Mouse (Mus musculus): ENCODE measurements around the gene Gm20388. TPM values are rescaled to one million over a fixed set of nuclear protein-coding genes. Genes with fewer than 3 reads are reported as not detected.

Gm20388 gene
- polyA plus RNA-seq, 1 experiment: 0.36 TPM

GRCm38 (mm10) chr8:121852464-121852863 lies 1941.8 kb downstream of the Gm20388 start:
- Histone ChIP-seq H3K4me3 (replicated peaks) (no peak overlapping the region), H3K27me3 (ENCODE audit: control insufficient read depth) (peaks cover 5% of the 10 kb centered on the region), H3K36me3 (ENCODE audit: control insufficient read depth) (no peaks in the 10 kb centered on the region), H3K4me1 (ENCODE audit: control insufficient read depth) (peaks cover 33% of the 10 kb centered on the region), H3K9me3 (ENCODE audit: control insufficient read depth, low read length) (no peaks in the 10 kb centered on the region)
- TF ChIP-seq GATA1 (IDR thresholded peaks at IDR 0.05; ENCODE audit: low read length) (no peak), TAL1 (IDR thresholded peaks at IDR 0.05; ENCODE audit: low read length) (no peak)

- no peak for TF ChIP-seq GATA1 (IDR thresholded peaks at IDR 0.05; ENCODE audit: low read length)
- TF ChIP-seq TAL1 (IDR thresholded peaks at IDR 0.05; ENCODE audit: low read length): no peak
- Histone ChIP-seq H3K27me3 (ENCODE audit: control insufficient read depth) (no peaks in the 10 kb centered on the region; the same call in 1 of the 2 replicates), H3K4me3 (replicated peaks) (no peak overlapping the region), H3K36me3 (ENCODE audit: control insufficient read depth) (no peaks in the 10 kb centered on the region), H3K4me1 (ENCODE audit: control insufficient read depth) (peaks cover 33% of the 10 kb centered on the region), H3K9me3 (ENCODE audit: control insufficient read depth, low read length) (no peaks in the 10 kb centered on the region)
Measured at GRCm38 (mm10) chr8:121853586-121853985, 1942.9 kb downstream of the Gm20388 start.

- Histone ChIP-seq H3K27me3 (ENCODE audit: control insufficient read depth) (peaks cover 11% of the 10 kb centered on the region), H3K36me3 (ENCODE audit: control insufficient read depth) (no peaks in the 10 kb centered on the region)
- TF ChIP-seq TAL1 (IDR thresholded peaks at IDR 0.05; ENCODE audit: low read length) (no peak), GATA1 (IDR thresholded peaks at IDR 0.05; ENCODE audit: low read length) (no peak)
Measured at GRCm38 (mm10) chr8:121856071-121856746, 1945.6 kb downstream of the Gm20388 start.

GRCm38 (mm10) chr8:121857331-121857730 lies 1946.7 kb downstream of the Gm20388 start:
- Histone ChIP-seq H3K4me1 (ENCODE audit: control insufficient read depth) (peaks cover 18% of the 10 kb centered on the region), H3K36me3 (ENCODE audit: control insufficient read depth) (no peaks in the 10 kb centered on the region), H3K4me3 (replicated peaks) (no peak overlapping the region), H3K9me3 (ENCODE audit: control insufficient read depth, low read length) (no peaks in the 10 kb centered on the region), H3K27me3 (ENCODE audit: control insufficient read depth) (peaks cover 12% of the 10 kb centered on the region)
- TF ChIP-seq GATA1 (IDR thresholded peaks at IDR 0.05; ENCODE audit: low read length) (no peak), TAL1 (IDR thresholded peaks at IDR 0.05; ENCODE audit: low read length) (no peak)

More at GRCm38 (mm10) chr8:121856071-121856746, 1945.6 kb downstream of the Gm20388 start:
- Histone ChIP-seq H3K4me1 (ENCODE audit: control insufficient read depth) (peaks cover 20% of the 10 kb centered on the region), H3K4me3 (replicated peaks) (no peak overlapping the region), H3K9me3 (ENCODE audit: control insufficient read depth, low read length) (no peaks in the 10 kb centered on the region)

- Histone ChIP-seq H3K4me1 (ENCODE audit: control insufficient read depth) (peaks cover 18% of the 10 kb centered on the region), H3K4me3 (replicated peaks) (no peak overlapping the region), H3K36me3 (ENCODE audit: control insufficient read depth) (no peaks in the 10 kb centered on the region), H3K9me3 (ENCODE audit: control insufficient read depth, low read length) (no peaks in the 10 kb centered on the region), H3K27me3 (ENCODE audit: control insufficient read depth) (peaks cover 12% of the 10 kb centered on the region)
- TF ChIP-seq TAL1 (IDR thresholded peaks at IDR 0.05; ENCODE audit: low read length): no peak
- TF ChIP-seq GATA1 (IDR thresholded peaks at IDR 0.05; ENCODE audit: low read length): no peak
Measured at GRCm38 (mm10) chr8:121857747-121858146, 1947.1 kb downstream of the Gm20388 start.

GRCm38 (mm10) chr8:121861276-121861675 lies 1950.6 kb downstream of the Gm20388 start:
- H3K4me1 ChIP-seq (ENCODE audit: control insufficient read depth): peaks cover 18% of the 10 kb centered on the region
- H3K4me3 ChIP-seq (replicated peaks): no peak overlapping the region
- H3K36me3 ChIP-seq (ENCODE audit: control insufficient read depth): no peaks in the 10 kb centered on the region
- H3K9me3 ChIP-seq (ENCODE audit: control insufficient read depth, low read length): no peaks in the 10 kb centered on the region
- TF ChIP-seq TAL1 (IDR thresholded peaks at IDR 0.05; ENCODE audit: low read length) (no peak), GATA1 (IDR thresholded peaks at IDR 0.05; ENCODE audit: low read length) (no peak)
- peaks cover 14% of the 10 kb centered on the region for H3K27me3 ChIP-seq (ENCODE audit: control insufficient read depth)

GRCm38 (mm10) chr8:121861806-121862548 lies 1951.3 kb downstream of the Gm20388 start:
- Histone ChIP-seq H3K27me3 (ENCODE audit: control insufficient read depth) (peaks cover 14% of the 10 kb centered on the region), H3K4me1 (ENCODE audit: control insufficient read depth) (peaks cover 18% of the 10 kb centered on the region), H3K36me3 (ENCODE audit: control insufficient read depth) (no peaks in the 10 kb centered on the region), H3K4me3 (replicated peaks) (no peak overlapping the region), H3K9me3 (ENCODE audit: control insufficient read depth, low read length) (no peaks in the 10 kb centered on the region)
- TF ChIP-seq TAL1 (IDR thresholded peaks at IDR 0.05; ENCODE audit: low read length): no peak

- TF ChIP-seq GATA1 (IDR thresholded peaks at IDR 0.05; ENCODE audit: low read length): no peak
- TF ChIP-seq TAL1 (IDR thresholded peaks at IDR 0.05; ENCODE audit: low read length): no peak
- peaks cover 18% of the 10 kb centered on the region for H3K4me1 ChIP-seq (ENCODE audit: control insufficient read depth)
- H3K4me3 ChIP-seq (replicated peaks): no peak overlapping the region
- no peaks in the 10 kb centered on the region for H3K9me3 ChIP-seq (ENCODE audit: control insufficient read depth, low read length)
- H3K27me3 ChIP-seq (ENCODE audit: control insufficient read depth): peaks cover 7% of the 10 kb centered on the region
- no peaks in the 10 kb centered on the region for H3K36me3 ChIP-seq (ENCODE audit: control insufficient read depth)
Measured at GRCm38 (mm10) chr8:121865356-121865755, 1954.7 kb downstream of the Gm20388 start.

GRCm38 (mm10) chr8:121868196-121868595 lies 1957.6 kb downstream of the Gm20388 start:
- H3K36me3 ChIP-seq (ENCODE audit: control insufficient read depth): no peaks in the 10 kb centered on the region
- H3K4me3 ChIP-seq (replicated peaks): no peak overlapping the region
- no peaks in the 10 kb centered on the region for H3K9me3 ChIP-seq (ENCODE audit: control insufficient read depth, low read length)
- H3K4me1 ChIP-seq (ENCODE audit: control insufficient read depth): peaks cover 15% of the 10 kb centered on the region
- H3K27me3 ChIP-seq (ENCODE audit: control insufficient read depth): peaks cover 21% of the 10 kb centered on the region
- no peak for TF ChIP-seq TAL1 (IDR thresholded peaks at IDR 0.05; ENCODE audit: low read length)
- no peak for TF ChIP-seq GATA1 (IDR thresholded peaks at IDR 0.05; ENCODE audit: low read length)

All from erythroblast, embryonic 14.5 days (primary cell).